Mouse (Mus musculus) mature B cell (primary cell): ENCODE measurements at regions not wholly inside any gene's neighbourhood (a gene's known extent, or its start where the extent isn't known, plus 50 kb on each side); places are given as distances from the start of the nearest gene placed in this dataset.

Experiments used
- in situ Hi-C: fragments of 300-500 bp; cut with MboI; formaldehyde crosslinking; loops from 2 replicates; pipeline ENCODE4 v1.14.3; 2019

- in situ Hi-C loops = no loop called here
Measured at GRCm38 (mm10) chr10:99416271-99416670, 153.2 kb downstream of the Dusp6 start.

GRCm38 (mm10) chr10:99416896-99417479 is 154.0 kb downstream of the Dusp6 start:
- in situ Hi-C loops = no loop called here

- in situ Hi-C loops = no loop called here
Measured at GRCm38 (mm10) chr10:99417591-99417990, 154.6 kb downstream of the Dusp6 start.

- in situ Hi-C loops = no loop called here
Measured at GRCm38 (mm10) chr10:99418497-99418896, 155.5 kb downstream of the Dusp6 start.

GRCm38 (mm10) chr10:99419532-99419931 is 156.5 kb downstream of the Dusp6 start:
- in situ Hi-C loops = no loop called here

GRCm38 (mm10) chr10:99423406-99423805 is 160.4 kb downstream of the Dusp6 start:
- in situ Hi-C loops = no loop called here

- in situ Hi-C loops = no loop called here
Measured at GRCm38 (mm10) chr10:99425265-99425664, 162.2 kb downstream of the Dusp6 start.

- in situ Hi-C loops = no loop called here
Measured at GRCm38 (mm10) chr10:99430175-99430574, 167.1 kb downstream of the Dusp6 start.

GRCm38 (mm10) chr10:99430669-99431561 is 167.9 kb downstream of the Dusp6 start:
- in situ Hi-C loops = no loop called here

GRCm38 (mm10) chr10:99437060-99437459 is 174.0 kb downstream of the Dusp6 start:
- in situ Hi-C loops = no loop called here

GRCm38 (mm10) chr10:99440169-99440568 is 177.1 kb downstream of the Dusp6 start:
- in situ Hi-C loops = no loop called here

GRCm38 (mm10) chr10:99441014-99441413 is 178.0 kb downstream of the Dusp6 start:
- in situ Hi-C loops = no loop called here

GRCm38 (mm10) chr10:99441931-99442330 is 178.9 kb downstream of the Dusp6 start:
- in situ Hi-C loops = no loop called here

GRCm38 (mm10) chr10:99443453-99444170 is 180.6 kb downstream of the Dusp6 start:
- in situ Hi-C loops = no loop called here

- in situ Hi-C loops = no loop called here
Measured at GRCm38 (mm10) chr10:99450714-99451625, 187.9 kb downstream of the Dusp6 start.

GRCm38 (mm10) chr10:99451639-99452417 is 188.8 kb downstream of the Dusp6 start:
- in situ Hi-C loops = no loop called here

GRCm38 (mm10) chr10:99456180-99456579 is 193.1 kb downstream of the Dusp6 start:
- in situ Hi-C loops = no loop called here

GRCm38 (mm10) chr10:99458047-99458446 is 195.0 kb downstream of the Dusp6 start:
- in situ Hi-C loops = no loop called here

GRCm38 (mm10) chr10:99459171-99459660 is 196.2 kb downstream of the Dusp6 start:
- in situ Hi-C loops = no loop called here

- in situ Hi-C loops = loop anchor here (5.0 kb wide), 1 partner anchor 198 kb away; the partner anchor contains the start of gene Dusp6
Measured at GRCm38 (mm10) chr10:99459823-99460361, 196.9 kb downstream of the Dusp6 start.
